Mouse (Mus musculus): Measurements from ENCODE around the gene Mrpl9. TPM values are rescaled to one million over a fixed set of nuclear protein-coding genes. Genes with fewer than 3 reads are reported as not detected.

Mrpl9 gene
- polyA plus RNA-seq, 1 experiment: 47.5 TPM

DNA sequence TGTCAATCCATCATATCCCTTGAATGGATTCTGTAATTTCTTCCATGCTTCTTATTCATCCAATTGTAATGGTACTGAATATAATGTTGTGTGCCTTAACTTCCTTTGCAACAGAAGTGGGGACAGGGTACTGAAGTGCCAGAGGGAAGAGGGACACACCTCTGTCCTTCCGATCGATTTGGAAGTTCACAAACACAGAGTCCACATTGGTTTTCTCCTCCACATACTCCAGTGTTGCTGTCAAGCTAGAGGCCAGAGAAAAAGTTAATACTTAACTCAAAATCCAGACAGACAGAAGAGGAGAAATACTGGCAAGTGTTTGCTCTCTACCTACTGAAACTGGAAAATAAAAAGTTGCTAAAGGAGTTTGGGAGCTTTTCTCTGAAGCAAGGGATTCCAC, 8.8 kb upstream of the Mrpl9 start:
- no peak for TF ChIP-seq CTCF (IDR thresholded peaks at IDR 0.05; ENCODE audit: borderline replicate concordance, control insufficient read depth, extremely low read depth, insufficient read depth, low read length, poor library complexity)
- no peak for TF ChIP-seq POLR2A (IDR thresholded peaks at IDR 0.05; ENCODE audit: control insufficient read depth, extremely low read depth, insufficient read depth, low read length, poor library complexity)
- no peaks in the 10 kb centered on the region for H3K36me3 ChIP-seq (ENCODE audit: control insufficient read depth, insufficient read depth, low read length)
- no peak for DNase-seq
- no peaks in the 10 kb centered on the region for H3K4me1 ChIP-seq (replicated peaks; ENCODE audit: control insufficient read depth, insufficient read depth, low read length)
- 97% methylated on average over 2 of the region's 2 CpGs for WGBS
- H3K27me3 ChIP-seq (ENCODE audit: control insufficient read depth, insufficient read depth, low read length): no peaks in the 10 kb centered on the region
- no peak overlapping the region for H3K27ac ChIP-seq (ENCODE audit: control insufficient read depth, insufficient read depth, low read length)
- no peak overlapping the region for H3K4me3 ChIP-seq (ENCODE audit: control insufficient read depth, insufficient read depth, low read length)

GRCm38 (mm10) chr3:94436420-94436819, 6.7 kb upstream of the Mrpl9 start:
- H3K4me3 ChIP-seq (ENCODE audit: control insufficient read depth, insufficient read depth, low read length): no peak overlapping the region
- no peak overlapping the region for H3K27ac ChIP-seq (ENCODE audit: control insufficient read depth, insufficient read depth, low read length)
- WGBS: 94% methylated on average over 9 of the region's 9 CpGs
- TF ChIP-seq CTCF (IDR thresholded peaks at IDR 0.05; ENCODE audit: borderline replicate concordance, control insufficient read depth, extremely low read depth, insufficient read depth, low read length, poor library complexity) (no peak), POLR2A (IDR thresholded peaks at IDR 0.05; ENCODE audit: control insufficient read depth, extremely low read depth, insufficient read depth, low read length, poor library complexity) (no peak)
- no peaks in the 10 kb centered on the region for H3K4me1 ChIP-seq (replicated peaks; ENCODE audit: control insufficient read depth, insufficient read depth, low read length)
- H3K27me3 ChIP-seq (ENCODE audit: control insufficient read depth, insufficient read depth, low read length): no peaks in the 10 kb centered on the region
- no peak for DNase-seq
- no peaks in the 10 kb centered on the region for H3K36me3 ChIP-seq (ENCODE audit: control insufficient read depth, insufficient read depth, low read length)

- no peaks in the 10 kb centered on the region for H3K27me3 ChIP-seq (ENCODE audit: control insufficient read depth, insufficient read depth, low read length)
- H3K27ac ChIP-seq (ENCODE audit: control insufficient read depth, insufficient read depth, low read length): no peak overlapping the region
- peak; percentile 24 for DNase-seq
- 45% methylated on average over 3 of the region's 3 CpGs for WGBS
- peaks cover 5% of the 10 kb centered on the region for H3K4me1 ChIP-seq (replicated peaks; ENCODE audit: control insufficient read depth, insufficient read depth, low read length)
- TF ChIP-seq CTCF (IDR thresholded peaks at IDR 0.05; ENCODE audit: borderline replicate concordance, control insufficient read depth, extremely low read depth, insufficient read depth, low read length, poor library complexity): no peak
- TF ChIP-seq POLR2A (IDR thresholded peaks at IDR 0.05; ENCODE audit: control insufficient read depth, extremely low read depth, insufficient read depth, low read length, poor library complexity): no peak
- no peak overlapping the region for H3K4me3 ChIP-seq (ENCODE audit: control insufficient read depth, insufficient read depth, low read length)
- peaks cover 16% of the 10 kb centered on the region for H3K36me3 ChIP-seq (ENCODE audit: control insufficient read depth, insufficient read depth, low read length)
These were observed 1.9 kb upstream of the Mrpl9 start for GRCm38 (mm10) chr3:94441182-94441581.

DNA sequence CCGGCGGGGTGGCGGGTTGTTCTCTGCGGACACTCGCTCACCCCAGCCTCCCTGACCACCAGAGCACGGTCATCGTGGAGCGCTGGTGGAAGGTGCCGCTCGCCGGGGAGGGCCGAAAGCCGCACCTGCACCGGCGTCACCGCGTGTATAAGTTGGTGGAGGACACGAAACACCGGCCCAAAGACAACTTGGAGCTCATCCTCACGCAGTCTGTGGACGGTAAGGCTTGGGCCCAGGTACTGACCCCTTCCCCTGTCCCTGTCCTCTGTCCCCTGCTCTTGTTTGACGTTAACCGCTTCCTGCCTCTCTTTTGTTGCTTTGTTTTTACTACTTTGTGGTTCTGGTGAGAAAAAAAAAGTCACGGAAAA, 463 bp downstream of the Mrpl9 start, which contains the start of gene Oaz3:
Gene Oaz3, minus strand, starts transcription at position 319 of the 368 bp plus-strand sequence.
- Histone ChIP-seq H3K27me3 (ENCODE audit: control insufficient read depth, insufficient read depth, low read length) (no peaks in the 10 kb centered on the region), H3K4me1 (replicated peaks; ENCODE audit: control insufficient read depth, insufficient read depth, low read length) (peaks cover 5% of the 10 kb centered on the region), H3K36me3 (ENCODE audit: control insufficient read depth, insufficient read depth, low read length) (peaks cover 40% of the 10 kb centered on the region), H3K4me3 (ENCODE audit: control insufficient read depth, insufficient read depth, low read length) (peak within 1 kb of the TSS; percentile 60), H3K27ac (ENCODE audit: control insufficient read depth, insufficient read depth, low read length) (no peak within 1 kb of the TSS)
- no peak for DNase-seq
- no peak for TF ChIP-seq CTCF (IDR thresholded peaks at IDR 0.05; ENCODE audit: borderline replicate concordance, control insufficient read depth, extremely low read depth, insufficient read depth, low read length, poor library complexity)
- TF ChIP-seq POLR2A (IDR thresholded peaks at IDR 0.05; ENCODE audit: control insufficient read depth, extremely low read depth, insufficient read depth, low read length, poor library complexity): no peak
- WGBS: under 1% methylated on average over 24 of the region's 24 CpGs

DNA sequence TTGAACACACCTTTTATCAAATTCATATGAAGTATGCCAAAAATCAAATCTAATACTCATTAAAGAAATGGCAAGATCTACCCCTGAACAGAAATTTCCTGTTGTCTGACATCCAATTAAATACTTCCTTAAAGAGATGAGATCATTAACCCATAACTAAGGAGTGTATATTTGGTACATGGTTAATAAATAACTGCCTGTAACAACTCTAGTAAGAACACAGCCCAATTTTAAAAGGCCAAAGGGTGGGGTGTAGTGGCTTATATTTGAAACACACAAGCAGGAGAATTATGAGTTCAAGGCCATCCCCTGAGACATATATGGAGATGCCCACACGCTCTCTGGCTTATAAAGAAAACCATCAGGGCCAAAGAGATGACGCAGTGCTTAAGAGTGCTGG, 6.3 kb downstream of the Mrpl9 start:
- DNase-seq: no peak
- WGBS: 94% methylated on average over 2 of the region's 2 CpGs
- H3K4me3 ChIP-seq (ENCODE audit: control insufficient read depth, insufficient read depth, low read length): no peak overlapping the region
- H3K27ac ChIP-seq (ENCODE audit: control insufficient read depth, insufficient read depth, low read length): no peak overlapping the region
- TF ChIP-seq POLR2A (IDR thresholded peaks at IDR 0.05; ENCODE audit: control insufficient read depth, extremely low read depth, insufficient read depth, low read length, poor library complexity) (no peak), CTCF (IDR thresholded peaks at IDR 0.05; ENCODE audit: borderline replicate concordance, control insufficient read depth, extremely low read depth, insufficient read depth, low read length, poor library complexity) (no peak)
- H3K4me1 ChIP-seq (replicated peaks; ENCODE audit: control insufficient read depth, insufficient read depth, low read length): peaks cover 1% of the 10 kb centered on the region
- no peaks in the 10 kb centered on the region for H3K27me3 ChIP-seq (ENCODE audit: control insufficient read depth, insufficient read depth, low read length)
- peaks cover 53% of the 10 kb centered on the region for H3K36me3 ChIP-seq (ENCODE audit: control insufficient read depth, insufficient read depth, low read length)

- WGBS: 3% methylated on average over 12 of the region's 12 CpGs
- no peak for TF ChIP-seq POLR2A (IDR thresholded peaks at IDR 0.05; ENCODE audit: control insufficient read depth, extremely low read depth, insufficient read depth, low read length, poor library complexity)
- TF ChIP-seq CTCF (IDR thresholded peaks at IDR 0.05; ENCODE audit: borderline replicate concordance, control insufficient read depth, extremely low read depth, insufficient read depth, low read length, poor library complexity): peak; percentile 68; the same call in 1 of the 2 replicates
- Histone ChIP-seq H3K27me3 (ENCODE audit: control insufficient read depth, insufficient read depth, low read length) (no peaks in the 10 kb centered on the region), H3K27ac (ENCODE audit: control insufficient read depth, insufficient read depth, low read length) (no peak overlapping the region), H3K4me1 (replicated peaks; ENCODE audit: control insufficient read depth, insufficient read depth, low read length) (no peaks in the 10 kb centered on the region; the same call in 1 of the 2 replicates), H3K36me3 (ENCODE audit: control insufficient read depth, insufficient read depth, low read length) (no peaks in the 10 kb centered on the region), H3K4me3 (ENCODE audit: control insufficient read depth, insufficient read depth, low read length) (0 out of 2 replicates have a peak overlapping the region, but pooled peaks have one; percentile 16)
- peak; percentile 76 for DNase-seq
These were observed 13.4 kb downstream of the Mrpl9 start for GRCm38 (mm10) chr3:94456529-94457000.

DNA sequence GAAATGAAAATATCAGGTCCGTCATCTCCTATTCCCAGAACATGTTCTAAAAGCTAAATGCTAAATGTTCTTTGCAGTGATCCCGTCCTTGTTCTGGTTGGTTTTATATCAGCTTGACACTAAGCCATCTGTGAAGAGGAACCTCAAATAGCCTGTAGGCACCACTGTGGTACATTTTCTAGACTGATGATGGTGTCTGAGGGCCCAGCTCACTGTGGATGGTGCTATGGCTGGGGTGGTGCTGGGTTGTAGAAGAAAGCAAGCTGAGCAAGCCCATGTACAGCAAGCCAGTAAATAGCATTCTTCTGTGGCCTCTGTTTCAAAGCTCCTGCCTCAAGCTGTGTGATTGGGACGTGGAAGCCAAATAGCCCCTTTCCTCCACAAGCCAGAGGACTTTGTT, 13.9 kb downstream of the Mrpl9 start:
- no peaks in the 10 kb centered on the region for H3K27me3 ChIP-seq (ENCODE audit: control insufficient read depth, insufficient read depth, low read length)
- H3K36me3 ChIP-seq (ENCODE audit: control insufficient read depth, insufficient read depth, low read length): no peaks in the 10 kb centered on the region
- DNase-seq: no peak
- TF ChIP-seq POLR2A (IDR thresholded peaks at IDR 0.05; ENCODE audit: control insufficient read depth, extremely low read depth, insufficient read depth, low read length, poor library complexity) (no peak), CTCF (IDR thresholded peaks at IDR 0.05; ENCODE audit: borderline replicate concordance, control insufficient read depth, extremely low read depth, insufficient read depth, low read length, poor library complexity) (no peak)
- H3K4me1 ChIP-seq (replicated peaks; ENCODE audit: control insufficient read depth, insufficient read depth, low read length): no peaks in the 10 kb centered on the region; the same call in 1 of the 2 replicates
- H3K4me3 ChIP-seq (ENCODE audit: control insufficient read depth, insufficient read depth, low read length): no peak overlapping the region
- WGBS: 89% methylated on average over 3 of the region's 3 CpGs
- H3K27ac ChIP-seq (ENCODE audit: control insufficient read depth, insufficient read depth, low read length): no peak overlapping the region

Data from thymus, adult 2 months (tissue).